Mouse (Mus musculus): ENCODE measurements at regions not wholly inside any gene's neighbourhood (a gene's known extent, or its start where the extent isn't known, plus 50 kb on each side); places are given as distances from the start of the nearest gene placed in this dataset.

DNA sequence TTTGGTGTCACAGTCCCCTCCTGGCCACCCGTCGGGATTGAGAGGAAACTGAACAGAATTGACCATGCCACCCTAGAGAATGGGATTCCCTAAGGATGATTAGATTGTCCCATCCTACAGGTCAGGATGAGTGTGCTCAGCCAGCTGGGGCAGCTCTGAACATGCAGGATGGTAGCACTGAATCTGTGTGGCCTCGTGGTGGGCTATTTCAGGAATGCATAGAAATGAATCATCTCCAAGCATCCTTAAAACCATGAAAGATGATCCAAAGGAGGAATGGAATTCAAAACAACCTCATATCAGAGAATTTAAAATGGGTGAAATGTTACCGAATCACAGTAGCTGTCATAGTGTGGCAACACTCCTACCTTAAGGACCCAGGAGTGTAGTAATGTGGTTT lies 187.9 kb downstream of the Tmem182 start:
- Histone ChIP-seq H3K79me2 (ENCODE audit: control insufficient read depth, insufficient read depth) (no peaks in the 10 kb centered on the region), H3ac (ENCODE audit: control insufficient read depth, insufficient read length, low read depth) (no peak overlapping the region), H3K79me3 (ENCODE audit: low read depth) (no peaks in the 10 kb centered on the region), H3K36me3 (ENCODE audit: control insufficient read depth, insufficient read depth) (no peaks in the 10 kb centered on the region), H3K27me3 (ENCODE audit: control insufficient read depth, insufficient read depth, insufficient read length) (no peaks in the 10 kb centered on the region), H3K4me3 (ENCODE audit: insufficient read depth, poor library complexity, severe bottlenecking) (no peak overlapping the region)
- TF ChIP-seq USF1 (IDR thresholded peaks at IDR 0.05; ENCODE audit: low read depth) (no peak), MYOD1 (IDR thresholded peaks at IDR 0.05; ENCODE audit: control insufficient read depth, insufficient read length, low read depth) (peak; percentile 43), MAX (IDR thresholded peaks at IDR 0.05) (peak; percentile 20)

DNA sequence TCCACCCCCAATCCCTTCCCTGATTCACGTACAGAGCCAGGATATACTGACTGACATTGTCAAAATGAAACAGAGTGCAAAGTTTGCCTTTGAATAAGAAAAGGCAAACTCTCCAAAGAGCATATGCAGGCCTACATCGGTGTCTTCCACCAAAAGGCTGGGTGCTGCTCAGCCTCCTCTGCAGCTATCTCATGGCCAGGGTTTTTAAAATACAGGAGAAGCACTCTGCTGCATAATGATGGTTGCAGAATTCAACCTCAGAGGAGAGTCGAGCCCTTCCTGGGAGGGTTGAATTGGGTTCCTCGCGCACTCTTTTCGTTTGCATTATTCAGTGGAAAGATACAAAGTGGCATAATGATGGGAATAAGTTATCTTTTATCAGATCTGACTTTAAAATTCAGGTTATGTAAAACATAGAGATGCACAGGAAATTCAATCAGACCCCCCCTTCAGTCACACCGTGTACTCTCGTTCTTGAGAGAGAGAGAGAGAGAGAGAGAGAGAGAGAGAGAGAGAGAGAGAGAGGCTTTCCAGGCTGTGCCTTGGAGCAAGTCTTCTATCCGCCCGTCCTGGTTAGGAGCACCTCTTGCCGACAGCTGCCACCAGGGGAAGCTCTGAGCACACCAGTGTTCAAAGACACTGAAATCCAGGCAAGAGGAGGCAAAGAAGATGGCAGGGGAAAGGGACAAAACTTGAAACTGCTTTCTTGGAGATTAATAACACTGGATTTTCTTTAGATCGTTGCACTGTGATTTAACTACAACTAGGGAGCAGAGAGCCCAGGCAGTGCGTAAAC lies 196.0 kb downstream of the Tmem182 start:
- Histone ChIP-seq H3K36me3 (ENCODE audit: control insufficient read depth, insufficient read depth) (no peaks in the 10 kb centered on the region), H3K4me3 (ENCODE audit: insufficient read depth, poor library complexity, severe bottlenecking) (no peak overlapping the region), H3K79me3 (ENCODE audit: low read depth) (no peaks in the 10 kb centered on the region), H3K27me3 (ENCODE audit: control insufficient read depth, insufficient read depth, insufficient read length) (no peaks in the 10 kb centered on the region), H3K79me2 (ENCODE audit: control insufficient read depth, insufficient read depth) (no peaks in the 10 kb centered on the region), H3ac (ENCODE audit: control insufficient read depth, insufficient read length, low read depth) (no peak overlapping the region)
- no peak for TF ChIP-seq MYOG (IDR thresholded peaks at IDR 0.05; ENCODE audit: control insufficient read depth, extremely low read depth, insufficient read length)
- no peak for TF ChIP-seq FOSL1 (IDR thresholded peaks at IDR 0.05; ENCODE audit: insufficient read depth, low read length, poor library complexity, severe bottlenecking)
- no peak for TF ChIP-seq MYOD1 (IDR thresholded peaks at IDR 0.05; ENCODE audit: control insufficient read depth, insufficient read length, low read depth)
- TF ChIP-seq CTCF (IDR thresholded peaks at IDR 0.05; ENCODE audit: control insufficient read depth, insufficient read depth, insufficient read length) = no peak
- TF ChIP-seq USF1 (IDR thresholded peaks at IDR 0.05; ENCODE audit: low read depth) = no peak
- no peak for TF ChIP-seq MAX (IDR thresholded peaks at IDR 0.05)
- no peak for TF ChIP-seq CEBPB (IDR thresholded peaks at IDR 0.05; ENCODE audit: low read depth)

DNA sequence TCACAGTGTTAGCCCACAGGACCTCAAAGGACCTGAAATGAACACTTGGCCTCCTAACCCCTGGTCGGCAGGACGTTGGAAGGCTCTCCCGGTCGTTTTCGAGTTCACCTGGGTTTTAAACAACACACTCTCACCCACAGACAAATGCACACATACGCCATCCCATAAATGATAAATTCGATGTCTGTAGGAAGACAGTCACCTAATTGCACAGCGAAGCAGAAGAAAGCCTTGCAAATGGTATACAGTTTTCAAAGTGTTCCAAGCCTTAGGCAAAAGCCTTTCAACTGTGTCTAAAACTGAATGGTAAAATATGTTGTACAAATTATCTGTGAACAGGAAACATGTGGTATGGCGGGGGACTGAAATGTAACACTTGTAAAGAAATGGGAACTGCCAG lies 196.6 kb downstream of the Tmem182 start:
- Histone ChIP-seq H3K79me2 (ENCODE audit: control insufficient read depth, insufficient read depth) (no peaks in the 10 kb centered on the region), H3ac (ENCODE audit: control insufficient read depth, insufficient read length, low read depth) (no peak overlapping the region), H3K79me3 (ENCODE audit: low read depth) (no peaks in the 10 kb centered on the region), H3K36me3 (ENCODE audit: control insufficient read depth, insufficient read depth) (no peaks in the 10 kb centered on the region), H3K4me3 (ENCODE audit: insufficient read depth, poor library complexity, severe bottlenecking) (no peak overlapping the region), H3K27me3 (ENCODE audit: control insufficient read depth, insufficient read depth, insufficient read length) (no peaks in the 10 kb centered on the region)
- TF ChIP-seq USF1 (IDR thresholded peaks at IDR 0.05; ENCODE audit: low read depth) (no peak), FOSL1 (IDR thresholded peaks at IDR 0.05; ENCODE audit: insufficient read depth, low read length, poor library complexity, severe bottlenecking) (no peak), CTCF (IDR thresholded peaks at IDR 0.05; ENCODE audit: control insufficient read depth, insufficient read depth, insufficient read length) (no peak), MAX (IDR thresholded peaks at IDR 0.05) (no peak), MYOD1 (IDR thresholded peaks at IDR 0.05; ENCODE audit: control insufficient read depth, insufficient read length, low read depth) (no peak), MYOG (IDR thresholded peaks at IDR 0.05; ENCODE audit: control insufficient read depth, extremely low read depth, insufficient read length) (no peak), CEBPB (IDR thresholded peaks at IDR 0.05; ENCODE audit: low read depth) (no peak)

DNA sequence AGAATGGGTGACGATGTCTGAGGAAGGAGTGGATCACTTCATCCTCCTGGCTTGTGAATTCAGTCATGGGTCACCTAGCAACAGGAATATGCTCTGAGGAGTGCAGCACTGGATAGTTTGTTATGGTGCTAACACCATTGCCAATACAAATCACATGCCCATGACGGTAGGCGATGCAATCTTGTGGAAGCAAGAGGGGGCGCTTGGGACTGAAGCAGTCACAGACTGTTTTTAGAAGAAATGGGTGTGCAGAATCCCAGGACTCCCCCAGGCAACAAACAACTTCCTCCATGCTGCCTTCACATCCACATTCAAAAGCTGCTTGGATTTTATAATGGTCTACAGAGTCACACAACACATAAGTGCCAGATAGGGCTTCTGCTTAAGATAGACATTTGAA lies 221.5 kb downstream of the Tmem182 start:
- Histone ChIP-seq H3K79me3 (ENCODE audit: low read depth) (no peaks in the 10 kb centered on the region), H3ac (ENCODE audit: control insufficient read depth, insufficient read length, low read depth) (no peak overlapping the region), H3K4me3 (ENCODE audit: insufficient read depth, poor library complexity, severe bottlenecking) (no peak overlapping the region), H3K27me3 (ENCODE audit: control insufficient read depth, insufficient read depth, insufficient read length) (no peaks in the 10 kb centered on the region), H3K36me3 (ENCODE audit: control insufficient read depth, insufficient read depth) (no peaks in the 10 kb centered on the region), H3K79me2 (ENCODE audit: control insufficient read depth, insufficient read depth) (no peaks in the 10 kb centered on the region)
- TF ChIP-seq MAX (IDR thresholded peaks at IDR 0.05) = no peak
- TF ChIP-seq CEBPB (IDR thresholded peaks at IDR 0.05; ENCODE audit: low read depth) = no peak
- TF ChIP-seq MYOD1 (IDR thresholded peaks at IDR 0.05; ENCODE audit: control insufficient read depth, insufficient read length, low read depth) = no peak
- no peak for TF ChIP-seq FOSL1 (IDR thresholded peaks at IDR 0.05; ENCODE audit: insufficient read depth, low read length, poor library complexity, severe bottlenecking)

DNA sequence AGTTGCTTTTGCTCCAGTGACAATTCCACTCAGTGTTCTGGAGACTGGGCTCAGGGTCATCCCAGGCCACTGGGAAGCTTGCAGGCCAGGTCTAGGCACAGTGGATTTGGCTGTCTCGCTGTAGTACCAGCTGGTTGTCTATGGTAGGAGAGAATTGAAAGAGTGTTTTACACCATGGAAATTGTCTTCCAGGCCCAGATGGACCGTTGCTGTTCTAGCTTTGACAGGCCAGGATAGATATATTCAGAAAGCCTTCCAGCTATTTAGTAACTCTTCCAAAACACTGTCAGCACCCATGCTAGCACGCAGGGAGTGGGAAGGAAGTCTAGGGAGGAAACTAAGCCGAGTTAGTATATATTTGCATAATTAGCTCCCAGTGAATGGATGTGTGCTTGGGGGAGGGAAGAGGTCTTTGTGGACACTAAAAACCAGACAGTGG lies 222.2 kb downstream of the Tmem182 start:
- Histone ChIP-seq H3K27me3 (ENCODE audit: control insufficient read depth, insufficient read depth, insufficient read length) (no peaks in the 10 kb centered on the region), H3K36me3 (ENCODE audit: control insufficient read depth, insufficient read depth) (no peaks in the 10 kb centered on the region), H3K79me3 (ENCODE audit: low read depth) (no peaks in the 10 kb centered on the region), H3ac (ENCODE audit: control insufficient read depth, insufficient read length, low read depth) (no peak overlapping the region), H3K79me2 (ENCODE audit: control insufficient read depth, insufficient read depth) (no peaks in the 10 kb centered on the region), H3K4me3 (ENCODE audit: insufficient read depth, poor library complexity, severe bottlenecking) (no peak overlapping the region)
- TF ChIP-seq MAX (IDR thresholded peaks at IDR 0.05) = no peak

DNA sequence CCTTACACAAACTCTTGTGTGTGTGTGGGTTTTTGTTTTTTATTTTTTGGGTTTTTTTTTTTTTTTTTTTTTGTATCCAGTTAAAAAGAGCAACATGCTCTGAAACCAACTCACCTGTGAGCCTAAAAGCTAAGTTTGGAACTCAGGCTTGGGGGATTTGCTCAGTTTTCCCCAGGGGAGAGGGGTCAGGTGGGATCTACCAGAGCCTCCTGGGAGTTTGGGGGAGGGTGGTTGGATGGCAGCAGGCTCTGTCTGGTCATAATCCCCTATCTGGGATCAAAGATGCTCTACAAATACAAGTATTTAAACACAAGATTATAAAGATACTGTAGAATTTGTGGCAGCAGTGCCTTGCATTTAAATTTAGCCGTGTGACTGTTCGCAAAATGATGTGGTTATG lies 222.6 kb downstream of the Tmem182 start:
- no peak overlapping the region for H3K4me3 ChIP-seq (ENCODE audit: insufficient read depth, poor library complexity, severe bottlenecking)
- H3ac ChIP-seq (ENCODE audit: control insufficient read depth, insufficient read length, low read depth) = no peak overlapping the region
- H3K79me3 ChIP-seq (ENCODE audit: low read depth) = no peaks in the 10 kb centered on the region
- H3K36me3 ChIP-seq (ENCODE audit: control insufficient read depth, insufficient read depth) = no peaks in the 10 kb centered on the region
- TF ChIP-seq MYOD1 (IDR thresholded peaks at IDR 0.05; ENCODE audit: control insufficient read depth, insufficient read length, low read depth) (no peak), MAX (IDR thresholded peaks at IDR 0.05) (no peak), CTCF (IDR thresholded peaks at IDR 0.05; ENCODE audit: control insufficient read depth, insufficient read depth, insufficient read length) (no peak), FOSL1 (IDR thresholded peaks at IDR 0.05; ENCODE audit: insufficient read depth, low read length, poor library complexity, severe bottlenecking) (no peak), CEBPB (IDR thresholded peaks at IDR 0.05; ENCODE audit: low read depth) (no peak), MYOG (IDR thresholded peaks at IDR 0.05; ENCODE audit: control insufficient read depth, extremely low read depth, insufficient read length) (no peak), USF1 (IDR thresholded peaks at IDR 0.05; ENCODE audit: low read depth) (no peak)
- no peaks in the 10 kb centered on the region for H3K79me2 ChIP-seq (ENCODE audit: control insufficient read depth, insufficient read depth)
- H3K27me3 ChIP-seq (ENCODE audit: control insufficient read depth, insufficient read depth, insufficient read length) = no peaks in the 10 kb centered on the region

Data from C2C12 (cell line).